Comparison of ENCODE assay signal across 24 mouse cellular contexts in the genomic region with DNA sequence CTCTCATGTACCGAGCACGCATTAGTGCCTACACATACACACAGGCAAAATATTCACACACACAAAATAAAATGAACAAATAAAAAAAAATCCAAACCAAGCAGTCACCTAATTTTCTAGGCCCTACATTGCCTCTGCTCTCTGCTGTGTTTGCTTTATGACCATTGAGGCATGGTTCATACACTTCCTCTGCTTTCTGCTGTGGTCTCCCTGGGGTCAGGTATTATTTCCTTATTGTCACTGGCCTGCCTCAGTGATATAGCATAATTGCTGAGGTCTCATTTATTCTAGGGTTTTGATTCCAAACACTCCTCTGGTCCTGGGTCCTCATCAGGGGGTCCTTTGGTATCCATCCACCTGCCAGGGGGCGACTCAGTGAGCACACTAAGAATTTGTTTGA. TPM values are rescaled to one million over a fixed set of nuclear protein-coding genes. Genes with fewer than 3 reads are reported as not detected.
DNase-seq lines count a peak whose midpoint lies in the region; ATAC-seq and TF ChIP-seq lines count a peak whose summit lies in the region.
"Had no signal": no experiment of that assay in that cellular context is flagged by ENCODE, and none has a peak within 500 bp of the region (broad histone marks: within the 10 kb centered on the region; RNA-seq: fewer than 3 reads in every experiment).

No protein-coding gene starts in this region.

- WGBS in lung, adult 2 months = 96% methylated on average over 3 of the region's 3 CpGs

- no peak for TF ChIP-seq POLR2A in lung, adult 2 months (IDR thresholded peaks at IDR 0.05; ENCODE audit: borderline replicate concordance, extremely low read depth, low read depth, low read length)

- no peak overlapping the region for H3K4me3 ChIP-seq in lung, adult 2 months (replicated peaks; ENCODE audit: extremely low read depth, low read depth, low read length)

- H3K36me3 ChIP-seq in splenic B cell, adult 2 months (ENCODE audit: control insufficient read depth, insufficient read depth, low read length, poor library complexity, severe bottlenecking) = no peaks in the 10 kb centered on the region
- H3K36me3 ChIP-seq: G1E had no signal

- H3K4me1 ChIP-seq in lung, adult 2 months (ENCODE audit: control insufficient read depth, insufficient read depth, low read length) = no peaks in the 10 kb centered on the region

- TF ChIP-seq CTCF in lung, adult 2 months (IDR thresholded peaks at IDR 0.05; ENCODE audit: insufficient read depth, low read length) = no peak

- ATAC-seq in neutrophil, adult 5-6 weeks (ENCODE audit: extremely low read depth, insufficient number of reproducible peaks, low FRiP score, poor library complexity, severe bottlenecking) = peak; percentile 38; the same call in 1 of the 2 replicates
- ATAC-seq: activated CD4-positive, CD25-positive, alpha-beta regulatory T cell, adult 4 months; CD4-positive, CD25-positive, alpha-beta regulatory T cell, adult 4 months; Patski had no signal

- no peaks in the 10 kb centered on the region; the same call in 1 of the 2 replicates for H3K27me3 ChIP-seq in splenic B cell, adult 2 months (ENCODE audit: control insufficient read depth, insufficient read depth, low read length, poor library complexity, severe bottlenecking)
- H3K27me3 ChIP-seq: Patski had no signal

- DNase-seq in heart, adult 11 months = peak; percentile 57
- DNase-seq in heart, adult 18-20 months = no peak
- DNase-seq in spleen, postnatal 36 days (ENCODE audit: low spot score in 2 of 2) = peak; percentile 55 to 60
- no peak for DNase-seq in spleen, postnatal 14 days (ENCODE audit: low spot score in 2 of 2)
- DNase-seq in splenic B cell, adult 2 months (ENCODE audit: low read depth, low spot score) = peak; percentile 43
- DNase-seq in cerebellum, postnatal 36 days = no peak
- DNase-seq in lung, adult 2 months = no peak
- DNase-seq: adrenal gland, adult 2 months; adrenal gland, adult 8-10 months; adrenal gland, postnatal 10 days; adrenal gland, postnatal 14 days; adrenal gland, postnatal 25 days; adrenal gland, postnatal 36 days; cerebellum, adult 11 months; cerebellum, adult 11-12 months had no signal

RNA-seq across cellular contexts. Expression of a gene that starts 8.2 kb away (rescaled TPM):
- total RNA-seq in heart, adult 18-20 months (2021) = 10 to 100 TPM; 67.5 to 68.4 TPM
- total RNA-seq in neutrophil, adult 5-6 weeks (2017) = 25.4 and 40.7 TPM in 2 replicates
- polyA plus RNA-seq in lung, adult 2 months (2012; rRNA removed) = 69.0 and 71.5 TPM in 2 replicates
- polyA plus RNA-seq: G1E had no signal

RNA-seq across cellular contexts. Expression of a gene that starts 39.2 kb away (rescaled TPM):
- not detected for total RNA-seq in heart, adult 18-20 months (2021)
- not detected in 2 replicates for total RNA-seq in neutrophil, adult 5-6 weeks (2017)
- polyA plus RNA-seq in lung, adult 2 months (2012; rRNA removed) = 0.26 TPM in 2 replicates
- total RNA-seq: adrenal gland, postnatal 10 days; CH12.LX; ES-E14; G1E; MEL had no signal
- polyA plus RNA-seq: adrenal gland, adult 2 months; C2C12; CD4-positive, CD25-positive, alpha-beta regulatory T cell, adult 4 months; G1E had no signal

Comparison
In these comparisons a context has a peak if more than half of its experiments do, and no peak if none do; other contexts are left out.
1. DNase-seq: peak in heart, adult 11 months (single experiment), spleen, postnatal 36 days (2 of 2) and splenic B cell, adult 2 months (single experiment); none in heart, adult 18-20 months (0 of 2), spleen, postnatal 14 days (0 of 2), cerebellum, postnatal 36 days (0 of 2) and lung, adult 2 months (single experiment).